Mouse (Mus musculus) B cell, adult 2 months (primary cell): Measurements from ENCODE around the gene Trpv4.

Experiments used
- DNase-seq, 2 experiments: peaks; one replicate each; pipeline ENCODE4 v3.0.0; 2022

The Trpv4 gene

DNA sequence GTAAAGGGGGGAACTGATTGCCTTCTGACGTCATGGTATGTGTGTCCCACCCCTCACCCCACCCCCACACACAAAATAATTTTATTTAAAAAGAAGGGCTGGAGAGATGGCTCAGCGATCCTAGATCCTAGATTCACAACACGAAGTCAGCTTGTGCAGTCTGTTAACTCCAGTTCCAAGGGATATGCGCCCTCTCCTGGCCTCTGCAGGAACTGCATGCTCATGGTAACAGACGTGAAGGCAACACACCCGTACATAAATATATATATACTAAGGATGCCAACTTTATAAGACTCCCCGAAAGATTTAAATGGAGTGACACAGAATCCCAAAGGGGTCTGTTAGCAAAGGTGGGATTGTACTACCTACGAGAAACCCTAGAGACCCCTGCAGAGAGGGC is 39.4 kb downstream of the Trpv4 start:
- DNase-seq = peak; percentile 84 to 86

DNA sequence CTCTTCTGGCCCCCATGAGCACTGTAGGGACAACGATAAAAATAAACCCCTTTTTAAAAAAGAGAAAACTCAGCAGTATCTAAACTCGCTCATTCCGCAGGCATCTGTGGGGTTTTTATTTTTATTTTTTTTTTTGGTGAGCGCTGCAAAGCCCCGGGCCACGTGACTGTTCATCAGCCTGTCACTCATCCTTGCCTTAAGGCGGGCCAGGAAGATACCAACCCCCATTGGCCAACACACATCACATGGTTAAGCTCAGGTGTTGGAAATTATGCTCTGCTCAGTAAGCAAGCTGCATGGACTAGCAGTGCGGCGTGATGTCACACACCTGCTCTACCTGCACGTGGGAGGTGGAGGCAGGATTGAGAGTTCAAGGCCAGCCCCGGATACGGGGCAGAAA is 40.4 kb downstream of the Trpv4 start:
- no peak for DNase-seq

DNA sequence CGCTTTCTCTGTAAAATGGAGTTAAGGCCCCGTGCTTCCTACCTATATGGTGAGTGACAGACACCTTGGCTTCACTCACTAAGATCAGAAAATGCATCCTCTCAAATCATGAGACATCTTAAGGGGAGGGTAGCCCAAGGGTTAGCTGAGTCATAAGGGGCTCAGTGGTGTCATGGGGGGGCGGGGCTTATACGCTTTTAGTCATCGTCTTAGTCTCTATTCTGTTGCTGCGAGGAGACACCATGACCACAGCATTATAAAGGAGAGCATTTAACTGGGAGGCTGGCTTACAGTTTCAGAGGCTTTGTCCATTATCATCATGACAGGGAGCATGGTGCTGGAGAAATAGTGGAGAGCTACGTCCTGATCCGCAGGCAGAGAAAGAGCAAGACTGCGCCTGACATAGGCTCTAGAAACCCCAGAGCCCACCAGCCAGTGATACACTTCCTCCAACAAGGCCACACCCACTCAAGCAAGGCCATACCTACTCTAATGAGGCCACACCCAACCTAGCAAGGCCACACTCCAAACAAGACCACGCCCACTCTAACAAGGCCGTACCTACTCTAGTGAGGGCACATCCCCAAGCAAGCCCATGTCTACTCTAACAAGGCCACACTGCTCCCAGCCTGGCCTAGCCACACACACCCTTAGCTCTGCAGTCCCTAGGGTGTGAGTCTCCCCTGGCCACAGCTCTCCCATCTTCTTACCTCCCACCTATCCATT is 41.7 kb downstream of the Trpv4 start:
- DNase-seq = peak; percentile 27 to 35

DNA sequence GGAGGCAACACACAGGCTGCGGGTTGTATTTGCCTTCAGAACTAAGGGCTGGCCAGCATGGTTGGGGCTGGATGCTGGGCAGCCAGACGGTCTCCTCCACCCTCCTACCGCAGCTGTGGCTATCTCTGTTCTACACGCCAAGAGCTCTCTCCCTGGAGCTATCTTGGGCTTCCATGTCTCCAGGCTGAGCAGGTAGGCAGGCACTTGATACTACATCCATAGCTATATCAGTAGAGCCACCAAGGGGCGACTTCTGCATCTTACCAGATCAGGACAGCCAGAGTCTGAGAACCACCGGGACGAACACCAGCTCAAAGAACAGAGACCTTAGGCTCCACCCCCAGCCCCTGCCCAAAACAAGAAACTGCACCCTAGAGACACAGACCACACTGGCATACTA is 43.4 kb downstream of the Trpv4 start:
- DNase-seq = no peak

DNA sequence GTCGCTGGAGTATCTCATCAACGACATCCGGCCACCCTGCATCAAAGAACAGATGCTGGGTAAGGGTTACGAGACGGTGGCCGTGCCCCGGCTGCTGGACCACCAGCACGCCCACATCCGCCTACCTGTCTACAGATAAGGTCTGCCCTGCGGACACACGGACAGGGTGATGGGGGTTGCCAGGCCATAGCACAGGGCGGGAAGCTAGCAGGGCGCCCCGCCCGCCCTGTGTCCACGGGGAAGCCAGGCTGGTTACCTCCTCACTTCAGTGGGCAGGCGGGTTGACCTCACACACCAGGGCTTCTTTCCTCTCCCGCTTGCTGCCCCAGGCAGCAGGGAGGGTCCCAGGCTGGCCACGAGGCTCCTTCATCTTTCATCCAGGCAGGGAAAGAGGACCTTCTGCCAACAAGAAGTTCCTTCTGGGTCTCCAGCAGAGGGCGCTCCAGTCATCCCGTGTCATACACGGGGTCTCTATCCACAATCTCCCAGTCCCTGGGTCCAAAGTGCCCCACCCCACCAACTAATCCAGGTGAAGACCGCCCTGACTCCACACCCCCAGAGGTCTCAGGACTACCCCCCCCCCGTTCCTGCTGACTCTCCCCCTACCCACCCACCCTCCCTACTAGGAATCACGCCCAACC is 46.1 kb downstream of the Trpv4 start:
- DNase-seq = peak; percentile 67 to 72

- no peak for DNase-seq
Observed at GRCm38 (mm10) chr5:114611256-114611655, 47.0 kb downstream of the Trpv4 start.

GRCm38 (mm10) chr5:114608516-114608915 is 49.7 kb downstream of the Trpv4 start:
- peak; percentile 86 for DNase-seq

DNA sequence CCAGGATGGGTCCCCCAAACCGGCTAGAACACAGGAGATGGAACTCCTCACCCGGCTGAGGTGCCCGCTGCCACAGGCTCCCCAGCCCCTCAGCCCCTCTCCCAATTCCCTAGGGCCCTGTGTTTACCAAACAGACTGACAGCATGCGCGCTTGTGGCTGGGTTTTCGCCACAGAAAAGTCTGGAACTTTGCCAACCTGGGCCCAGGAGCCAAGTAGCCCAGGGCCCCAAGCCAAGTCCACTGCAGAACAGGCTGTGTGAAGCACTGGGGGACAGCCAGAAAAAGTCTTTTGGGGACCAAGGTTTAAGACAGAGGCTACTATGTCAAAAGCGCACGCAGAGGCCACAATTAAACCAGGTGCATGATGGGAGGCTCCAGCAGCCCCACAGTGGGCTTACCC is 50.6 kb downstream of the Trpv4 start:
- DNase-seq = no peak

DNA sequence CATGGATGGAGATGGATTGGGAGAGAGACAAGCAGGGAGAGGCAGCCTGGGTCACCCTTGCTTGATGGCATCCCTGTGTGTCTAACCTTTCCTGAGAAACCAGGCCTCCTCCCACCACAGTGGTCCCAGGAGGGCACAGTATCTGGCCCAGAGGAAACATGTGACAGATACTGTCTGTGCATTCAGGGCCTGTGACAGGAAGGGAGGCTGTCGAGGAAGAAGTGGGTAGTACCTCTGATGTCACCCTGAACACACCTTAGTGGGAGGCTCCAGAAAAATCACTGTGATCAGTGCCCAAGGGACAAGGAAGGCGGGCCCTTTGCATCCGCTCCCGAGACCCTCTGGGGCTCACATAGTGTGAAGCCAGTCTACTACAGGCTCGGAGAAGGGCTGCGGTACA is 52.2 kb downstream of the Trpv4 start:
- DNase-seq = peak; percentile 56 to 64

GRCm38 (mm10) chr5:114604781-114605290 is 53.4 kb downstream of the Trpv4 start:
- DNase-seq = no peak

DNA sequence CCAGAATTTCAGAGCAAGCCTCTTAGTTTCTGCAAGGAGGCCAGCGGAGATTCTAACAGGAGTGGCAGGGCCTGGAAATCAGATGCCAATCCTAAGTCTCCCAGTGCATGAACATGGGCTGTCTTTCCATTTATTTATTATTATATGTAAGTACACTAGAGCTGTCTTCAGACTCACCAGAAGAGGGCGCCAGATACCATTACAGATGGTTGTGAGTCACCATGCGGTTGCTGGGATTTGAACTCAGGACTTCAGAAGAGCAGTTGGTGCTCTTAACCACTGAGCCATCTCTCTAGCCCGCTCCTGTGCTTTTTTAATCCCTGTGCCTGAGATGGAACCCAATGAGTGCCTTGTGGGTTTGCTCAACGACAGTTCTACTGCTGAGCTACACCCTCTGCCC is 54.2 kb downstream of the Trpv4 start:
- DNase-seq = peak; percentile 33 to 40

GRCm38 (mm10) chr5:114602012-114602411 is 56.2 kb downstream of the Trpv4 start:
- no peak for DNase-seq

GRCm38 (mm10) chr5:114597652-114598051 is 60.6 kb downstream of the Trpv4 start:
- no peak for DNase-seq

DNA sequence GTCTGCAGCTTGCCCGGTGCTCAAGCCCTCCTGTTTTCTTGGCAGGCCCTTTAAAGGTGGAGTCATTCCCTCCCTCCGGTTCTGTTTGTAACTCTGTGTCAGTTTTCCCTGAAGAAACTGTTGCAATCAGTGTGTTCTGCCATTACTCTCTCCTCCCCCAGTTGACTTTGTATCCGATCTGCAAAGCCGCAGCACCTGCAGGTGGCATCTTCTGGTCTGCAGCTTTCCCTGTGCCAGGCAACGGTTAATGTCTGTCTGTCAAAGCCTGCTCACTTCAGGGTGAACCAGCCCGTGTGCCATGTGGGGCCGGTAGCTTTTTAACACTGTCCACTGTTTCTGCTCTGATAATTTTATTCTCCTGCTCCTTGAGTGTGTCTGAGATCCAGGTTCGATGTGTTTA is 61.0 kb downstream of the Trpv4 start:
- peak; percentile 30 to 41 for DNase-seq

GRCm38 (mm10) chr5:114596604-114597003 is 61.6 kb downstream of the Trpv4 start:
- DNase-seq = peak; percentile 78 to 84

GRCm38 (mm10) chr5:114594741-114595241 is 63.4 kb downstream of the Trpv4 start:
- DNase-seq = peak; percentile 51 to 55

DNA sequence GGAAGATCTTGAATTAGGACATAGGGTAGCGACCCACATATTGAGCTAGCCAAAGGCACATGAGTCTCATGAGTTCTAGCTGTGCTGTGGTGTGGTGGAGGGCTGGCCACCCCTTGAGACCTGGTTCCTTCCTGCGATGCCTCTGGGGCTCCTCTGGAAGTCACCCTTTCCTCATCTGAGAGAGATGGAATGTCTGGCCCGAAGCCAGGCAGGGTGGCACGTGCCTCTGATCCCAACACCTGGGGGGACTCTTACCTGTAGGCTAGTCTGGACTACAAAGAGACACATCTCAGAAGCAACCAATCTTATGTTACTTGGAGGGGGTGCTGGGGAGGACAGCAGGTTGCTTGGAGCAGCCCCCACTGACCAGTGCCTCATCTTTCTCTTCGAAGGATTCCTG is 64.3 kb downstream of the Trpv4 start:
- no peak for DNase-seq

GRCm38 (mm10) chr5:114593161-114593821 is 64.9 kb downstream of the Trpv4 start:
- peak in 1 of 2 experiments; percentile 28 for DNase-seq

- DNase-seq = no peak
Observed at GRCm38 (mm10) chr5:114592463-114593160, 65.6 kb downstream of the Trpv4 start.

DNA sequence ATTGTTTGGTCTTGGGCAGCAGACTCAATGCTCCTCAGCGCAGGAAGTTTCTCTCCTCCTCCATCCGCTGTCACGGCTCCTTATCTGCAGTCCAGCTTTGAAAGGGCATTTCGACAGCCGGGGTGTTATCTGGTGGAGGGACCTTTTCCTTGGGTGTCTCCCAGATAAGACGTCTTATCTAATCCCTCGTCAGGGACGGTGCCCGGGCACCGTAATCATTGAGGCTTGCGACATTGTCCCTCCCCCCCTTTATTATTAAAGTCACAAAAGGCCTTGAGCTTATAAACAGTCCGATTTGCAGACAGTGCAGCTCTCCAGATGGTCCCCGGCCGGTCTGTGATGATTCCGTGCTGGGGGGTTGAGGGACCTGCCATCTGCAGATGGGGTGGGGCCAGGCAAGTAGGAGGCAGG is 67.1 kb downstream of the Trpv4 start:
- no peak for DNase-seq

- no peak for DNase-seq
Observed at GRCm38 (mm10) chr5:114590043-114590913, 67.9 kb downstream of the Trpv4 start.

DNA sequence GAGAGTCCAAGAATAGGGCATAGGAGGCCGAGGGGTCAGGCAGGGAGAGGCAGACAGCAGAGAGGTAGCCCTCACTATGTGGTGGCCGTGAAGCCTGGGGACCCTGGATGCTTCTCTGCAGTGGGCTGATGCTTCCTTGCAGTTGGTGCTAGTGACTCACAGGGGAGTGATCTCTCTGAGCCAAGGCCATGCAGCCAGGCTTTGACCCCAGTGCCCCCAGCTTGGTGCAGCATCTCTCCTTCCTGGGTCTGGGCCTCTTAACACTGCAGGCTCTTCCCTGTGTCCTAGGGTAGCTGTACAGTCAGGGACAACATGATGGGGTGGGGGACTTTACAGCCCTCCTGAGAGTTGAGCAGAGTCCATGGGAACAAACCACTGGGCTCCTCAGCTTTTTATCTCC is 68.8 kb downstream of the Trpv4 start:
- no peak for DNase-seq
